ENCODE assay signal across 9 mouse cellular contexts in genomic region chr5:118396004-118396725, GRCm38 (mm10).
DNase-seq lines count a peak whose midpoint lies in the region; ATAC-seq and TF ChIP-seq lines count a peak whose summit lies in the region.
"Had no signal": no experiment of that assay in that cellular context is flagged by ENCODE, and none has a peak within 500 bp of the region (broad histone marks: within the 10 kb centered on the region; RNA-seq: fewer than 3 reads in every experiment).

No protein-coding gene starts in this region.

- no peak for ATAC-seq in limb, embryonic 14.5 days (ENCODE audit: low FRiP score, low read depth)
- no peak for ATAC-seq in stomach, embryonic 14.5 days (ENCODE audit: insufficient number of reproducible peaks, insufficient read depth, low FRiP score, low read depth)

- H3K9ac ChIP-seq in limb, embryonic 14.5 days (ENCODE audit: low read depth, low read length, severe bottlenecking), result peak overlapping the region; percentile 22; the same call in 1 of the 2 replicates
- H3K9ac ChIP-seq in stomach, embryonic 14.5 days (replicated peaks; ENCODE audit: low read depth, low read length), result no peak overlapping the region
- H3K9ac ChIP-seq: liver, embryonic 14.5 days had no signal

- H3K27me3 ChIP-seq in limb, embryonic 14.5 days (ENCODE audit: control insufficient read depth, insufficient read depth, low read length), result no peaks in the 10 kb centered on the region
- no peaks in the 10 kb centered on the region; the same call in 1 of the 2 replicates for H3K27me3 ChIP-seq in stomach, embryonic 14.5 days (ENCODE audit: control insufficient read depth, insufficient read depth, low read length)

- peak overlapping the region; percentile 46 for H3K4me2 ChIP-seq in limb, embryonic 14.5 days (replicated peaks; ENCODE audit: low read depth, low read length, severe bottlenecking)
- H3K4me2 ChIP-seq in stomach, embryonic 14.5 days (replicated peaks; ENCODE audit: low read depth, low read length), result peak overlapping the region; percentile 31

- H3K4me3 ChIP-seq in limb, embryonic 14.5 days (replicated peaks; ENCODE audit: low read length), result peak overlapping the region; percentile 17
- 0 out of 2 replicates have a peak overlapping the region, but pooled peaks have one; percentile 11 for H3K4me3 ChIP-seq in stomach, embryonic 14.5 days (ENCODE audit: low read depth, low read length)

- H3K9me3 ChIP-seq in limb, embryonic 14.5 days (ENCODE audit: control insufficient read depth, low read length), result no peaks in the 10 kb centered on the region
- H3K9me3 ChIP-seq in stomach, embryonic 14.5 days (ENCODE audit: control insufficient read depth, low read depth, low read length), result no peaks in the 10 kb centered on the region

- intact Hi-C loops in left cerebral cortex, postnatal 14 days (cut with DNase I), result no loop called here

- H3K27ac ChIP-seq in limb, embryonic 14.5 days (replicated peaks; ENCODE audit: low read depth, low read length), result no peak overlapping the region
- H3K27ac ChIP-seq in stomach, embryonic 14.5 days (ENCODE audit: low read length), result no peak overlapping the region
- H3K27ac ChIP-seq: liver, embryonic 14.5 days had no signal

- no peak for TF ChIP-seq POLR2A in limb, embryonic 14.5 days (IDR thresholded peaks at IDR 0.05; ENCODE audit: borderline replicate concordance, extremely low read depth, insufficient read depth, insufficient read length)

- peaks cover 6% of the 10 kb centered on the region for H3K4me1 ChIP-seq in limb, embryonic 14.5 days (ENCODE audit: control insufficient read depth, insufficient read depth, low read length)
- H3K4me1 ChIP-seq in stomach, embryonic 14.5 days (ENCODE audit: control insufficient read depth, insufficient read depth, low read length), result peaks cover 8% of the 10 kb centered on the region

- peak; percentile 12 for DNase-seq in adrenal gland, adult 2 months
- no peak for DNase-seq in adrenal gland, postnatal 4 days (ENCODE audit: low spot score in 2 of 2)
- peak; percentile 56 to 62 for DNase-seq in left cerebral cortex, postnatal 14 days (ENCODE audit: low spot score in 2 of 2)
- DNase-seq in left cerebral cortex, adult 8-10 months (ENCODE audit: low spot score in 2 of 2), result no peak
- peak; percentile 39 to 50 for DNase-seq in frontal cortex, postnatal 36 days (ENCODE audit: low spot score in 2 of 2)
- peak; percentile 32 for DNase-seq in limb, embryonic 14.5 days (ENCODE audit: low spot score)
- DNase-seq in gastrocnemius, adult 18-20 months (ENCODE audit: low spot score), result no peak

- no peaks in the 10 kb centered on the region for H3K36me3 ChIP-seq in limb, embryonic 14.5 days (ENCODE audit: control insufficient read depth, insufficient read depth, low read length)
- no peaks in the 10 kb centered on the region for H3K36me3 ChIP-seq in stomach, embryonic 14.5 days (ENCODE audit: control insufficient read depth, insufficient read depth, low read length)

- 6% methylated on average over 28 of the region's 28 CpGs for WGBS in limb, embryonic 14.5 days
- 9% methylated on average over 28 of the region's 28 CpGs for WGBS in stomach, embryonic 14.5 days

Comparison
In these comparisons a context has a peak if more than half of its experiments do, and no peak if none do; other contexts are left out.
1. DNase-seq: peak in adrenal gland, adult 2 months (single experiment), left cerebral cortex, postnatal 14 days (2 of 2), frontal cortex, postnatal 36 days (2 of 2) and limb, embryonic 14.5 days (single experiment); none in adrenal gland, postnatal 4 days (0 of 2), left cerebral cortex, adult 8-10 months (0 of 2) and gastrocnemius, adult 18-20 months (single experiment).